Mouse (Mus musculus) stomach, postnatal 0 days (tissue): ENCODE data around the gene Gcsam.

Experiments
- CTCF ChIP-seq: IDR thresholded peaks from 2 replicates; pipeline ENCODE4 v1.5.1; 2016; ENCODE audit warnings: antibody characterized with exemption, low read depth, mild to moderate bottlenecking, moderate library complexity
- EP300 ChIP-seq: optimal IDR thresholded peaks from 2 replicates; pipeline ENCODE3; 2016; ENCODE audit warnings: antibody characterized with exemption

GRCm38 (mm10) chr16:45643944-45644343 lies 33.8 kb downstream of the Gcsam start:
- TF ChIP-seq CTCF, result no peak
- TF ChIP-seq EP300, result no peak
